Mouse (Mus musculus): Measurements from ENCODE around the gene Tube1. TPM values are rescaled to one million over a fixed set of nuclear protein-coding genes. Genes with fewer than 3 reads are reported as not detected.

The Tube1 gene
- polyA plus RNA-seq (2017; shearing (Covaris generic)), result 4.0 TPM

DNA sequence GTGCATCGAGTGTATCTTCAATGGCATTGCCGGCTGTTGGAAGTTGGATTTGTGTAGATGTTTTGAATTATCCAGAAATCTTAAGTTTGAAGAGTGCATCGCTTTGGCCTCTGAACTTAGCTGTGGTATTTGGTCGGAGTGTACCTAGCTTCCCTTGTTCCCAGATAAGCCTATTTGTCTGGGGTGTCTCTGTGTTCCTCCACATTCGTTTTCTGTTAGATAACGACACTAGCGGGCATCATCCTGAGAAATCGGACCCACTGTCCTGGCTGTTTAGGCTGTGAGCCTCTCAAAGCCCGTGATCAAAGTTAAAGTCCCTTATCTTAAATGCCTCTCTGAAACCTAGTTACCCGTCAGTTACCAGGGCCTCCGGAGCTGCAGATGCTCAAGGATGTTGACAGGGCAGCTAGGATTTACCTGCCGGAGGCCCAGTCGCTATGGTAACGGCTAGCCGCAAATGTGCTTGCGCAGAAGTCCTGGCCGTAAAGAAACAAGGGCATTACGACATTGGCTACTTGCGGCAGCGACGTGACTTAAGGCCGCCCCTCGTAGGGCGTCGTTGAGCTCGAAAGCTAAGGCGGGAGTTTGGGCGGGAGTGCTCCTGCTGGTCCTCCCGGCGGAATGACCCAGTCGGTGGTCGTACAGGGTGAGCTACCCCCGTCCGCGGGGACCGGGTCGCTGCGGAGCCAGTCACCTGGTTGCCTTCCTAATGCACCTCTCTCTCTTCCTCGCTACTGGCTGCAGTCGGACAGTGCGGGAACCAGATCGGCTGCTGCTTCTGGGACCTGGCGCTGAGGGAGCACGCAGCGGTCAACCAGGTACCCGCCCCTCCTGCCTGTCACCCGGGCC, at the start of gene Tube1, which contains the start of gene Fam229b:
Gene Tube1 (plus strand): TSS at position 515 of the 849 bp plus-strand sequence.
Gene Fam229b (minus strand): TSS at position 453 of the 849 bp plus-strand sequence.

DNA sequence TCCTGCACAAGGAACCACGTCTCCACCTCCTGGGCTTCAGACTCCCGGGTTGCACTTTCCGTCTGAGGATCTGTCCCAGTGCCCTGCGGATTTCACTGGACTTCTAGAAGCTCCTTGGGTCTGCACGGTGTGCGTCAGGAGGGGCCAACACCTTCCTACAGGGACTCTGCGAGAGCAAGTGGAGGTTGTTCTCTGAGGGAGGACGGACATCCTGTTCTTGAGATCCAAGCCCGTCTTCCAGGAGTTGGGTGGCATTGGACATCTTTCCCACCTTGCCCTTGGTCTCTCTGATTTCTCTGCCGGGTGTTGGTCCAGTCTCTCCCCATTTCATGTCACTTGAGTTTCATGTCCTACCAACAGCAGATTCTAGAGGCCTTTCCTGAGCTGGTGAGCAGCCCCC, 29.9 kb downstream of the Tube1 start, which contains the start of gene Ccn6:
Gene Ccn6 (minus strand): TSS at position 101 of the 400 bp plus-strand sequence.

Other genes with a start within 250 kb of the Tube1 start
- 0.11 TPM for gene Lama4, start 168.5 kb upstream of the Tube1 start, polyA plus RNA-seq (2017; shearing (Covaris generic))
- gene Fam229b, start 62 bp upstream of the Tube1 start, polyA plus RNA-seq (2017; shearing (Covaris generic)), result 0.16 TPM
- gene Ccn6, start 29.8 kb downstream of the Tube1 start, polyA plus RNA-seq (2017; shearing (Covaris generic)), result not detected
- 383 TPM for gene Fyn, start 234.9 kb downstream of the Tube1 start, polyA plus RNA-seq (2017; shearing (Covaris generic))

All from naive thymus-derived CD4-positive, alpha-beta T cell, adult 5 months (primary cell).